Mouse (Mus musculus) embryonic facial prominence, embryonic 14.5 days (tissue): ENCODE measurements around the gene Atg10. TPM values are rescaled to one million over a fixed set of nuclear protein-coding genes. Genes with fewer than 3 reads are reported as not detected.
A peak's percentile ranks its signal among the peaks of the same experiment; 100 is the strongest.

ENCODE experiments used
- ATAC-seq: fragments of 200-750 bp; cut with Nextera tagmentation; 2 replicates; pipeline ENCODE4 v1.8.0; 2017; ENCODE audit warnings: low read depth, moderate number of reproducible peaks, moderate TSS enrichment
- DNase-seq: peaks from one replicate; pipeline ENCODE4 v3.0.0-alpha.2; 2015; ENCODE audit warnings: low spot score
- H3K27ac ChIP-seq: fragments of 300-500 bp; sonication (generic); replicated peaks from 2 replicates; pipeline ENCODE4 v1.5.1; 2014; ENCODE audit warnings: low read depth, mild to moderate bottlenecking, low read length, moderate library complexity
- H3K27me3 ChIP-seq: fragments of 300-500 bp; sonication (generic); replicated peaks from 2 replicates; pipeline ENCODE4 v1.6.1; 2014; ENCODE audit warnings: low read length; ENCODE audit not compliant: control insufficient read depth, insufficient read depth
- H3K36me3 ChIP-seq: fragments of 300-500 bp; sonication (generic); 2 replicates; pipeline ENCODE4 v1.6.1; 2014; ENCODE audit warnings: low read length, mixed read lengths; ENCODE audit not compliant: control insufficient read depth, insufficient read depth
- H3K4me1 ChIP-seq: fragments of 300-500 bp; sonication (generic); 2 replicates; pipeline ENCODE4 v1.6.1; 2014; ENCODE audit warnings: antibody characterized with exemption, low read length; ENCODE audit not compliant: control insufficient read depth, insufficient read depth
- H3K4me2 ChIP-seq: fragments of 300-500 bp; sonication (generic); 2 replicates; pipeline ENCODE4 v1.6.1; 2014; ENCODE audit warnings: low read depth, mild to moderate bottlenecking, low read length, moderate library complexity, mixed read lengths
- H3K4me3 ChIP-seq: fragments of 300-500 bp; sonication (generic); 2 replicates; pipeline ENCODE4 v1.5.1; 2014; ENCODE audit warnings: low read depth, mild to moderate bottlenecking, low read length
- H3K9ac ChIP-seq: fragments of 300-500 bp; sonication (generic); 2 replicates; pipeline ENCODE4 v1.6.1; 2014; ENCODE audit warnings: low read depth, mild to moderate bottlenecking, low read length, moderate library complexity, mixed read lengths
- H3K9me3 ChIP-seq: fragments of 300-500 bp; sonication (generic); 2 replicates; pipeline ENCODE4 v1.6.1; 2016; ENCODE audit warnings: low read length; ENCODE audit not compliant: control insufficient read depth
- WGBS: fragments of 180-500 bp; shearing (Covaris S2); extraction: QIAGEN DNeasy Blood & Tissue Kit; methylation state at CpG from one replicate; pipeline ENCODE4 v1.1.7; 2014; 5-methylcytosine and 5-hydroxymethylcytosine counted together
- polyA plus RNA-seq: library from polyadenylated mRNA; unstranded; fragments of >200 nt; fragmentation: Nextera tagmentation; extraction: Ambion mirVana; gene quantifications from 2 replicates; pipeline ENCODE4 v1.2.1, GENCODE M21; 2014

The Atg10 gene
- polyA plus RNA-seq, 1 experiment from 2014 or later = 14.5 TPM

DNA sequence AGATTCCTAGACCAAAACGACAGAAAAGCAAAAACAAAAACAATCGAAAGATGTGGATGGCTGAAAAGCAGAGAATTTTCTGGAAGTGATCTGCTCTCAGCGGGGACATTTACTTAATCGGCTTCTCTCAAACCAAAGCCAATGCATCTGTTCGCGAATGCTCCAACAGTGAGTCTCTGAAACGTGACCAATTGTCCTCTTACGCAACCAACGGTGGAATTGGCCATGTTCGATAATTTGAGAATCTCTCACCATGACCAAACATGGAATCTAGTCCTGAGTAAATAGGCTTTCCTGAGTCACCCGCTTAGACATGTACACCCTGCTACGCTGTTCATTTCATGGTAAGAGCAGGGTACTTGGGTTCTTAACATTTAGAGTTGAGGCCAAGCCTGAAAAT lies 326.9 kb downstream of the Atg10 start:
- Histone ChIP-seq H3K4me3 (no peak overlapping the region), H3K36me3 (no peaks in the 10 kb centered on the region), H3K4me2 (no peak overlapping the region), H3K9me3 (no peaks in the 10 kb centered on the region), H3K27me3 (no peaks in the 10 kb centered on the region), H3K27ac (no peak overlapping the region), H3K4me1 (no peaks in the 10 kb centered on the region), H3K9ac (no peak overlapping the region)
- DNase-seq = no peak
- no peak for ATAC-seq
- 86% methylated on average over 12 of the region's 12 CpGs for WGBS

- Histone ChIP-seq H3K4me1 (no peaks in the 10 kb centered on the region), H3K4me2 (no peak overlapping the region), H3K9ac (no peak overlapping the region), H3K9me3 (no peaks in the 10 kb centered on the region), H3K27ac (no peak overlapping the region), H3K4me3 (no peak overlapping the region), H3K36me3 (no peaks in the 10 kb centered on the region), H3K27me3 (no peaks in the 10 kb centered on the region)
- peak; percentile 66 for DNase-seq
- peak; percentile 47; the same call in 1 of the 2 replicates for ATAC-seq
- WGBS = 19% methylated on average over 2 of the region's 2 CpGs
Observed at GRCm38 (mm10) chr13:90896098-90896497, 327.7 kb downstream of the Atg10 start.

- WGBS = 70% methylated on average over 4 of the region's 4 CpGs
Observed at GRCm38 (mm10) chr13:90894819-90895218, 328.9 kb downstream of the Atg10 start.

DNA sequence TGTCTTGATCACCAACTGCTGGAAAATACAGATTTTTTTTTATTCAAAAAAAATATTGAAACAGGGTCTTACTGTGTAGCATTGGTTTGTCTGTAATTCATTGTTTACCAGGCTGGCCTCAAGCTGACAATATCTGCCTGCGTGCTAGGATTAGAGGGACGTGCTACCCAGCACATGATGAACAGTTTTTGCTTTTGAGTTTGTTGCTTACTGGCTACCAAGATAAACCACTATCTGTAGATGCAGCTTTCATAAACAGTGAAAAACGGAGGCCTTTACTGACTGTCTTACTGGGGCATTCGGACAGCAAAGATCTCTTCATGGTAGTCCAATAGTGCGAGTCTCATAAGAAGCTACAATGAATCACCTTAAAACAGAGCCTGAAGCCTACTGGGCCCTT lies 333.7 kb downstream of the Atg10 start:
- Histone ChIP-seq H3K4me3 (no peak overlapping the region), H3K27me3 (no peaks in the 10 kb centered on the region), H3K27ac (no peak overlapping the region), H3K9me3 (no peaks in the 10 kb centered on the region), H3K36me3 (no peaks in the 10 kb centered on the region), H3K9ac (no peak overlapping the region), H3K4me2 (no peak overlapping the region), H3K4me1 (0 out of 2 replicates have a peak, but pooled peaks cover 4% of the 10 kb centered on the region)
- no peak for ATAC-seq
- DNase-seq = no peak
- WGBS = 89% methylated on average over 5 of the region's 5 CpGs

More at GRCm38 (mm10) chr13:90894819-90895218, 328.9 kb downstream of the Atg10 start:
- DNase-seq (no peak), ATAC-seq (no peak)
- Histone ChIP-seq H3K27ac (peak overlapping the region; percentile 28; the same call in 1 of the 2 replicates), H3K27me3 (no peaks in the 10 kb centered on the region), H3K36me3 (no peaks in the 10 kb centered on the region), H3K9me3 (no peaks in the 10 kb centered on the region), H3K4me1 (no peaks in the 10 kb centered on the region), H3K9ac (no peak overlapping the region), H3K4me3 (no peak overlapping the region), H3K4me2 (no peak overlapping the region)

- peak; percentile 62 for ATAC-seq
- Histone ChIP-seq H3K27me3 (no peaks in the 10 kb centered on the region), H3K4me2 (peak overlapping the region; percentile 72), H3K9ac (peak overlapping the region; percentile 42; the same call in 1 of the 2 replicates), H3K36me3 (no peaks in the 10 kb centered on the region), H3K9me3 (no peaks in the 10 kb centered on the region), H3K27ac (no peak overlapping the region; the same call in 1 of the 2 replicates), H3K4me3 (peak overlapping the region; percentile 45), H3K4me1 (0 out of 2 replicates have a peak, but pooled peaks cover 4% of the 10 kb centered on the region)
- under 1% methylated on average over 18 of the region's 18 CpGs for WGBS
- DNase-seq = peak; percentile 77
Observed at GRCm38 (mm10) chr13:90886568-90886983, 337.2 kb downstream of the Atg10 start.

GRCm38 (mm10) chr13:90885856-90886532 lies 337.8 kb downstream of the Atg10 start:
- Histone ChIP-seq H3K27ac (no peak overlapping the region; the same call in 1 of the 2 replicates), H3K4me1 (0 out of 2 replicates have a peak, but pooled peaks cover 4% of the 10 kb centered on the region), H3K9ac (peak overlapping the region; percentile 42; the same call in 1 of the 2 replicates), H3K9me3 (no peaks in the 10 kb centered on the region), H3K4me2 (peak overlapping the region; percentile 72), H3K4me3 (peak overlapping the region; percentile 45), H3K36me3 (no peaks in the 10 kb centered on the region), H3K27me3 (no peaks in the 10 kb centered on the region)
- WGBS = 36% methylated on average over 13 of the region's 13 CpGs
- DNase-seq (peak; percentile 42), ATAC-seq (peak; percentile 37)

Other genes with a start within 250 kb of the Atg10 start
- 148 and 167 TPM in 2 replicates for gene Ssbp2, start 236.3 kb upstream of the Atg10 start, polyA plus RNA-seq